Mouse (Mus musculus) urinary bladder, postnatal 25 days (tissue): ENCODE measurements around the gene Mfsd13b.
"Not testable (repeated sequence)": the region's sequence is repeated elsewhere in the genome, so short reads cannot be mapped to it uniquely, and the experiment has no call there.

Experiments used
- DNase-seq: peaks from one replicate; pipeline ENCODE4 v3.0.0; 2022; ENCODE audit warnings: low spot score

The Mfsd13b gene

DNA sequence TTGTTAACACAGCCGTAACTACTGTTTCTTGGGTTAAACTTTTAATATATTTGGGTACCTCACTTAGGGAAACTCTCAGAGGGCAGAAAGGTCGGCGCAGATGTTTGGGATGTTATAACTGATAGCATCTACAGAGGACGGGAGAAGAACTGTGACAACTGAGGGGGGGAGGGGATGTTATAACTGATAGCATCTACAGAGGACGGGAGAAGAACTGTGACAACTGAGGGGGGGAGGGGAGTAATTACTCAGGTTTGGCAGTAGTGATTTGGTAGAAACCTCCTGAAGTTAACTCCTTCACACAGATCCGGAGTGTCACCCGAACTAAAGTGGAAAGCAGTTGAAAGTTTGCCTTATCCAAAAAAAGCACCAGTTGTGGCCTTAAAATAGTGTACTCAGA lies 659 bp downstream of the Mfsd13b start:
- DNase-seq = no peak

DNA sequence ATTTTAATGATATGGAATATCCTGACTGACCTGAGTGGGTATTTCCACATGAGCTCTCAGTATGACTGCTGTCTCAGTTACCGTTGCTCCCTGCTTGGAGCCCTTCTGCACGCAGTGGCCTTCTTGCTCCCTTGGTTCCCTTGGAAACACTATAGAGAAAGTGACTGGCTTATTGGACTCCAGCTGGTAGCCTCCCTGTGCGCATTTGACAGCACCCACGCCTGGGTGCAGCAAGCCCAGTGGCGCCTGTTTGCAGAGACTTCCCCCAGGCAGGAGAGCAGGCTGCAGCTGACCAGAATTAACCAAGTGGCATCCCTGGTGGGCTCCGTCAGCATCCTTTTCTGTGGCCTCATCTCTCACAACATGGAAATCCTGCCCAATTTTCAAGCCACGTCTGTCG lies 8.9 kb downstream of the Mfsd13b start:
- no peak for DNase-seq

DNA sequence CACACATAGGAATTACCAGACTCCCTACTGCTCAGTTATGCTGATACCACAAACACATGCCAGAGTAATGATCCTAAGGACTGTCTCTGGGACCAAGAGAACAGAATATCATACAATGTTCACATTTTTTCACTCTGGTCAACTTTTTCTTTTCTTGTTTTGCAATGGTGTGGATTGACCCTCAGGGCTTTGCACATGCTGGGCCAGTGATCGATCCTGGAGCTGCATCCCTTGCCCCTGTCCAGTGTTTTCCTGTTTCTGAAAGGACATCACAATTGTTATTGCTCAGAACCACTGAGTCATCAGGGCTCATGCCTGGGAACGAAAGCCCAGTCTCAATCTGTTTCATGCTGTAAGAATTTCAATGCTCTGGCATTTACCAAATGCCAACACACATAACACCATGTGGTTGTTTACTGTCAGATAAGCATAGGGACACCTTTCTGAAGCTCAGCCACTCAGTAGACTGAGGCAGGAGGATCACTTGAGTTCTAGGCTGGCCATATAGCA lies 16.8 kb downstream of the Mfsd13b start:
- no peak for DNase-seq

DNA sequence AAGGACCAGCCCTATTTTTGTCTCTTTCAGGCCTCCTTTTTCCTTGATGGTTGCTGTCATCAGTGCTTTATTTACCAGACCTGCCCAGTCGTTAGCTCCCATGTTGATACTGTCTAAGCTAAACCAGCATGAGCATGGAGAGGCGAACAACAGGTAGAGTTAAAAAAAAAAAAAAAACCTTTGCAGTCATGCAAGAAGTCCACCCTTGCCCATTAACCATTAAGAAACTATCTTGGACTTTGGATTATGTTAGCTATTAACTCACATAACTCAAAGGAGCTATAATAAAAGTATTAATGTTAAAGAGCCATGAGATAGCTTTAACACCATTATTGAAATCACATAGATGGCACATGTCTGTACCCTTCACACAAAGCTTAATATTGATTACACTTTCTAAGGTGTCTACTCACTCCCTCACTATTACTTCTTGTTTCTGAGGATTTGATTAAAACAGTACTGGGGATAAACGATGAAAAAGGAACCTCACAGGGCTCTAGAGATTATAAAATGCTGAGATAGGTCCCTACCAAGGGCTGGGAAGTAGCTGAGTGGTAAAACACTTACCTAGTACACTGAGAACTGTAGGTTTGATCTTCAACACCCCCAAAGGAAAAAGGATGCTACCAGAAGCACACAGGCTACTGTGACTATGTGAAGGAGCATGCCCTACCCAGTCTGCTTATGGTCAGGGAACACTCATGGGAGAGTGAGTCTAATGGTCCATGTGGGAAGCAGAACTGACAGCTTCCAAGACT lies 17.9 kb downstream of the Mfsd13b start:
- no peak for DNase-seq

DNA sequence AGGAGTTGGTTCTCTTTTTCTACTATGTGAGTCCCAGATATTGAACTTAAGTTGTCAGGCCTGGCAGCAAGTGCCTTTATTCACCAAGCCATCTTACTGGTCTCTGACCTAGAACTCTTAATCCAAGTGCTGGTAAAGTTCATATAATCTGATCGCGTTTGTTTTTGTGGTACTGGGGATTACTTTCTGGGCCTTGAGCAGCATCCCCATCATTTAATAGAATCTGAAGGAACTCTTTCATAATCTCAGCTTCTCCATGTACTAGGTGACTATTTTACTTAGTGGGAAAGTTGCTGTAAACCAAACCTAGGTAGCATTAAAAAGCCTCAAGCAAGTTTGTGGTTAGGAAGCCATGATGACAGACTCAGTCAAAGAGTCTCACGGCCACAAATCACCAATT lies 19.6 kb downstream of the Mfsd13b start:
- DNase-seq = no peak

DNA sequence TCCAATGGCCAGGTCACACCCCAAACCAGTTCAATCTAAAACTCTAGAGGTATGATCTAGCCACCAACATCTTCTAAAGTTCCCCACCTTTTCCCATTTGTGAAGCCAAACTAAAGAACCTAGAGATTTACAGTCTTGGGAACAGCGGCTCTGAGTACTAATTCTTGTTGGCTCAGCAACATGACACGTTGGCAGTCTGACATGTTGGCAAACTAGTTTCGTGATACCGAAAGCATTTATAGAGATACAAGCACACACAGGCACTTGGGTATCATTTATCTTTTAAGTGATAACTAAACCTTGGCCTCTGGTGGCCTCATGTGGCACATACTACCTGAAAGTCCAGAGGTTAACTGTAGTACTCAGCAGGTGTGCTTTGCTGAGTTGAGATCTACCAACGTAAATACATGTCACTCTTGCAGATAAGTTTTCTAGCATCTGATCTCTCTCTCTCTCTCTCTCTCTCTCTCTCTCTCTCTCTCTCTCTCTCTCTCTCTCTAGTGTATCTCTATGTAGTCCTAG lies 20.2 kb downstream of the Mfsd13b start:
- DNase-seq = no peak

DNA sequence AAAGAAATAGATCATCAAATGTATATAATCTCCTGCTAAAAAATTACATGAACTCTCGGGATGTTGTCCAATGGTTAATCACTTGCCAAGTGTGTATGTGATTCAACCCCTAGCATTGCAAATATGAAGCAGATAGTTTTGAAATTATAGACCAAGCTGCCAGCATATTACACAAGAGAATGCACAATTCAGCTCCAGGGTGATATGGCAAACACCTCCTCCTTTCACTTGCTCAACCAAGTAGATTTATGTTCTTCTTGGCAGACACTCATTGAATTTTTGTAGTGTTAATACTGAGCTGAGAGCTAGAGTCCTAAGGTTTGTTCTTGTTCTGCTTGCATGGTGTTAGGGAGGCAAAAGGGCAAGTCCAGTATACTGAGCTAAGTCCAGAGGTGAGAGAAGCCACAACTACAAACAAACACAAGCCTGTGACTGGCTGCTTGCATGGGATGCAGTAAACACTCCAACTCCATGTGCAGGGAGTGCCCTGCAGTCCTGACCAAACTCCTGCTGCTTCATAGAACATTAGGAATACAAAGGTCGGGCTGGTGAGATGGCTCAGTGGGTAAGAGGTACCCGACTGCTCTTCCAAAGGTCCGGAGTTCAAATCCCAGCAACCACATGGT lies 21.6 kb downstream of the Mfsd13b start:
- no peak for DNase-seq

DNA sequence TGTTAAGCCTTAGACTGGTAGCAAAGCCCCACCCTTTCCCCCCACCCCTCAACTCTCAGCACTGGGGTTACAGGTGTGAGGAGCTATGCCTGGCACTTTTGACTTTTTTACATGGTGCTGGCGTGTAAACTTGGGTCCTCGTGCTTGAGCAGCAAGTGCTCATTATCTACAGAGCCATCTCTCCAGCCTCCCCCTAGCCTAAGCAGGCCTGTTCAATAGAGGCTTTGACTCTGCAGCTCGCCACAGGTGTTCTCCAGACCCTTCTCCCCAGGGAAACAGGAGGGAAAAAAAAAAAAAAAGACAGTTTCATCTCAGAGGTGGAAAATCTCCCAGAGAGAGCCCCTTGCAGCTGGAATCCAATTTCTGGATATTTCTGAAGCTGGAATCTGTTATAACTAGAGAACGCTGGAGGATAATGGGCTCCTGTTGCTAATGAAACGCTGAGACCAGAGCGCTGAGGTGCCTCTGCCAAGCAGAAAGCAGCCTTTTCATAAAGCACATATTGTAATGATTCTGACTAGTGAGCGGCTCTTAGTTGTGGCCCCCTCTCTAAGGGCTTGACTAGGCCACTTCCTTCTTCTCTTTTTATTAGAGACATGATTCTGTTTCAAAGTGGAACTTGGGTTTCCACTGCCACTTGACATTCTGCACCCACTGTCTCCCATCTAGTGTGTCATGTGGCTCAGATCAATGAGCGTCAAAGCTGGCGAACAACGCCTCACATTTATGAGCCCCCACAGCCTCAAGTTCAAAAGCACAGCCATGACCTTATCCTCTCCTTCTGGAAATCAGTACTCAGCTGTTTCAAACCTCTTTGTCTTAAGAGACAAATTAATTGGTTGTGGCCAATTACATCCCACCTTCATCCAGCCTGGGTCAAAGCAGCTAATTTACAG lies 29.7 kb downstream of the Mfsd13b start:
- DNase-seq = no peak

DNA sequence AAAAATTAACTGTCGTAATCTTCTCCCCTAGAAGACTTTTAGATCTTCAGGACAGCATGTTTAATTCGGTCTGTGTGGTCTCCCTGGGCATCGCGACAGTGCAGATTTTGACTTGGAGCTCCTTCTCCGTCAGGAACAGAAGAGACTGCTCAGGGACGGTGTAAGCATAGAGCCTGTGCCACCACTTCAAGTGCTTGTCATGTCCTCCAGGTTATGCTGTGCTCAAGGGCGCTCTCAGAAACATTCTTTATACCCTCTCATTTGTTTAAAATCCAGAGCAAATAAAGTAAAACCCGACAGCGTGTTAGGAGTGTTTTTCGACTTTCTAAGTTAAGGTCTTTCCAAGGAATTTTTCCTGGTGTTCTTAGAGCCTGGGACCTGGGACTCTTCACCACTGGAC lies 32.2 kb downstream of the Mfsd13b start:
- DNase-seq = no peak

DNA sequence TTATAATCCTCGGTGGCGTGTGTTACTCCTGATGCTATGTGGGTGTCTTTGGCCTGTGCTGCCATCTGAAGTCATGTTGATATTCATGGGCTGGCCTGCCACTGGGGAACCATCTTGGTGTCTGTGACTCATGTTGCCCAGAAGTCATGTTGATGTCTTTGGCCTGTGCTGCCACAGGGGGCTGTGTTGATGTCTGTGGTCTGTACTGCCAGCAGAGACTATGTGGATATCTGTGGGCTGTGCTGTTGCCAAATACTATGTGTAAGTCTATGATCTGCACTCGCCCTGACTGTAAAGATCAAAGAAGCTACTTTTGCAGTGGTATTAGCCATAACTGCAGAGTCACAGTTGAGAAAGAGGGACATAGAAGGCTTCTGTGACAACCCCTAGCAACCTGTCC lies 36.5 kb downstream of the Mfsd13b start:
- DNase-seq = no peak

DNA sequence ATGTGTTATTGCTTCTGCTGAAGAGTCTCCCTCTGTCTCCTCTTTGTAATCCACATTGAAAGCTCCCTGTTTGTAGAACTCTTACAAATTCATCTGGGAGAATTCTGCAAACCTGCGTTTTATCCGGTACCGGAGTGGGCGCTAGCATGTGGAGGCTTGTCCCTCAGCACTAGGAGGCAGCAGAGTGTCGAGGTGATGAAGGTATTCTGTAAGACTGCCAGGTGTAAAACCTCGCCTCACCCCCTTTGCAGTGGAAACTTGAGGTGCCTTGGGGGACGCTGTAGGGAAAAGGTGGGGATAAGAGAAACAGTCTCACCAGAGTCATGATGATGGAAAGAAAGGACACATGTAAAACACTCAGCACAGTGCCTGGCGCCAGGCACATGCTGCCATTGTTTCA lies 38.0 kb downstream of the Mfsd13b start:
- no peak for DNase-seq

DNA sequence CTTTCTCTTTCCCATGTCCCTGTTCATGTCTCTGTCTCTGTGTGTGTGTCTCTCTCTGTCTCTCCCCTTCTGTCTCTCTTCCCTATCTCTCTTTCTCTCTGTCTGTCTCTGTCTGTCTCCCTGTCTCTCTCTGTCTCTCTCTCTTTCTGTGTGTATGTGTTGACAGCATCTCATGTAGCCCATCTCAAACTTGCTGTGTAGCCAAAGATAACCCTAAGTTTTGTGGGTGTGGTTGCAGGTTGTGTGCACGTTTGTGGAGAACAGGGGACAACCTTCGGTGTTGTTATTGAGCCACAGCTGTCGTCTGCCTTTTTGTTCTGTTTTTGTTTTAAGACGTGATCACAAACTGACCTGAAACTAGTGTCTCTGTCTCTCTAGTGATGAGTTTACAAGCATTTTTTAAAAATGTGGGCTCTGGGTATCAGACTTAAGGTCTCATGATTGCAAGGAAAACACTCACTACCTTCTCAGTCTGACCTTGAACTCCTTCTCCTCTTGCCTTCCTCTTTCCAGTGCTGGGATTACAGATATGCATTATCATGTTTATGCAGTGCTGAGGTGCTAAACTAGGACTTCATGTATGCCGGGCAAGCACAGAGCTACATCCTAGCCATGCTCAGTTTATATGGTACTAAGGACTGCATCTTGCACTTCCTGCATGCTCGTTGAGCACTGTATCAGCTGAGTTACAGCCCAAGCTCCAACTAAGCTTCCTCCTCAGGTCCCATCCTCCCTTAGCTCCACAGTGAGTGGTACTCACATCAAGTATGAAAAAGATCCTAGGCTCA lies 43.1 kb downstream of the Mfsd13b start:
- DNase-seq = no peak

DNA sequence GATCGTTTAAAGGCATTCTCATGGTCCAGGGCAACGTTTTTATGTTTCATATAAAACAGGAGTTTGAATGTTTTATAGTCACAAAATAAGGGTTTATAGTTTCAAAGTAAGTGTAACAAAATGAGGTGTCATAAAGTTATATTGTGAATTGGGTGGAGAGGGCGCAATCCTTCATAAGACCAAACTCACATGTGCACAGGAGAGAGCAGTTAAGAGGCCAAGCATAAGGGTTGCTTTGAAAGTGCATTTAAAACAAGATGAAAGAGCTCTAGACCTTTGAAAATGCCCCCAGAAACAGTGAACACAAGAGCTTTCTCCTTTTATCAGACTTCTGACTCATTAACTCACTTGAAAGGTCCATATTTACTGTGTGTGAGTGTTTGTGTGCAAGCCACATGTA lies 44.0 kb downstream of the Mfsd13b start:
- no peak for DNase-seq

DNA sequence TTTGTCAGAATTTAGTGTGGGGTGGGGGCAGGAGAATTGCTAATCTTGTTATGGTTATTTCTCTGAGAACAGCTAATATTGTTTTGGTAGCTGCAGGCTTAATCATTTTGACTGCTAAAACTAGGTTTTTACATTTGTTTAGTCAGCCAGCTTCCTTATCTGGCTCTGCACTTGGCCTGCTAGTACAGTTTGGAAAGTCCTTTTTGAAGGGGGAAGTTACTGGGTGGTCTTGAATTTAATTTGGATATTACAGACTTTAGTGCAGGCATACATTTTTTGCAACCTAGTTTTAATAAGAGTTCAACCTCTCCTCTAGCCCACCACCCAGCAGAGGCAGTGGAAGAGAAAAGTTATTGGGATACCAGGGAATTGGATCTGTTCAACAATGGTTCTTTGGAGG lies 47.6 kb downstream of the Mfsd13b start:
- not testable (repeated sequence) for DNase-seq

DNA sequence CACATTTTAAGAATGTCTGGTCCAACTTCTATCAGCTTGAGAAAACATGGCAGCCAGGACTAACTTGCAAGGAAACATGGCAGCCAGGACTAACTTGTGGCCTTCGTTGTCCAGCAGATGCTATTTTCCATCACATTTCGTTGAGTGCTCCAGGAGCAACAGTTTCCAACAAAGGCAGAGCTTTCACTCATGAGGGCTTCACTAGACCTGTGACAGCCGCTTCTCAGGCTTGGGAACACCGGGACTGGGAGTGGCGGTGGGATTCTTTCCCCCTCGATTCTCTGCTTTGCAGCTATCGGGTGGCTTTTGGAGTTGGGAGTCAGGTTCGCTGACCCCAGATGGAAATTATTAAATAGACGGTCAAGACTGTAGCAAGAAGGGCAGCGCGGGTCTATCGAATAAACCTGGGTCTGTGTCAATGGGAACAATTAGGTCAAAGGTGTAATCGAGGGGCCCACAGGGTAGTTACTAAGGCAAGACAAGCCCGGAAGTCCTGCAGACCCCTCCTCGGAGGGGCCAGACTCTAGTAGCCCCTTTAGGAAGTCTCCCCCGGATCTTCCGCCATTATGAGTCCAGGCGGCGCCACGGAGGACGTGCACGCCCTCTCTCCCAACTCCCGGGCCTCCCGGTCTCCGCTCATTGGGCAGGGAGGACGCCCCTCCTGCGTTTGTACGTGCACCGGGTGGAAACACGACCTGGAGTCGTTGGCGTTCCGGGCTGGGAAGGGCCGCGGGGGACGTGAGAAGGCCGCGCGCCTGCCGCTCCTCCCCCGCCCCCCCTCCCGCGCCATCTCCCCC lies 51.7 kb downstream of the Mfsd13b start, which contains the start of gene Mettl9:
Gene Mettl9 (plus strand): TSS at position 590 of the 797 bp plus-strand sequence.
- peak; percentile 88 for DNase-seq

DNA sequence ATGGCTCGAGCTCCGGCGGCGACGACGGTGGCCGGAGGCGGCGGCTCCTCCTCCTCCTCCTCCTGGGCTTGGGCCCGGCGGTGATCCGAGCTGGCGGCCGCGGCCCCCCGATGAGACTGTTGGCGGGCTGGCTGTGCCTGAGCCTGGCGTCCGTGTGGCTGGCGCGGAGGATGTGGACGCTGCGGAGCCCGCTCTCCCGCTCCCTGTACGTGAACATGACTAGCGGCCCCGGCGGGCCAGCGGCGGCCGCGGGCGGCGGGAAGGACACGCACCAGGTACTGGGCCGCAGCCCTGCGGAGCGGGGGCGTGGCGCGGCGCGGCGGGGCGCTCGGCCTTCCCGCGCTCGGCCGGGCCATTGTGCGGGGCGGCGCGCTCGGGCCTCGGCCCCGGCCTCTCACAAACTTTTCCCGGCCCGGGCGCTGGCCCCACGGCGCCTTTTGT lies 52.4 kb downstream of the Mfsd13b start:
- peak; percentile 55 for DNase-seq

DNA sequence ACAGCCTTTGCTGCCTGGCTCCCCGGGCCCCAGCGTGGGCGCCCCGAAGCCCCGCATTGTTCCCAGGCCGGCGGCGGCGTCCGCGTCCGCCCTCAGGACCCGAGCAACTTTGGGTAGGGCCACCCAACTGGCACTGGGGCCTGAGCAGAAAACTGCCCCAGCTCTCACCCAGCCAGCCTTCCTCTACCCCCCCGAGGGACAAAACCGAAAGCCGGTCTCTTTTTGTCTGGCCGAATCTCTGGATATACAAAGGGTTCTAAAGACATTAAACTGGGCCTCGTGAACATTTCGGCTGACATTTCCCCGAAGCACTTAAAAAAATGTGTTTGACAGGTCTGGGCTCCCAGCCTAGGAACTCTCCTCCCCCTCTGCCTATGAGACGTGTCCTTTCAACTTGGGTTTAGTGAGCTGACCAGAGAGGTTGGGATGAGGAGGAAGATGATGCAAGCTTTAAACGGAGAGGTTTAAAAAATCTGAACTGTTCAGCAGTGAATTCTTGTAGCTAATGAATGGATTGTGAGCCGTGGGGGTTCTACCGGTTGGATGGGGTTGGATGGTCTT lies 52.9 kb downstream of the Mfsd13b start:
- DNase-seq = peak; percentile 36

DNA sequence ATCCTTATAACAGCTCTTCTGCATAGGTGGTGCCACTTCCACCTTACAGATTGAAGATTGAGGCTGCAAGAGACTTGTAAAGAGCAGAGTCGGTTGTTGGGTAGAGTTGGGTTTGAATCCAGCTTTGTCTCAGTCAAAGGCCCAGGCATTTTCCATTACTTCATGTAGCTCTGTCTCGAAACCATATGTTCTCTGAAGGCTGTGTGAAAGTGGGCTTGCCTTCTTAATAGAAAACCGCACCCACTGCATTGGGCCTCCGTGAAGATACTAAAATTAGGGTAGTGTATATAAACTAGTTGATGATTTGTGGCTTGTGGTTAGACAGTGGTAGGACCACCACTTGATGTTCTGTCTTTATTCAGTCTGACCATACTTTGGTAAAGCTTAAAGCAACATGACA lies 58.3 kb downstream of the Mfsd13b start:
- no peak for DNase-seq

DNA sequence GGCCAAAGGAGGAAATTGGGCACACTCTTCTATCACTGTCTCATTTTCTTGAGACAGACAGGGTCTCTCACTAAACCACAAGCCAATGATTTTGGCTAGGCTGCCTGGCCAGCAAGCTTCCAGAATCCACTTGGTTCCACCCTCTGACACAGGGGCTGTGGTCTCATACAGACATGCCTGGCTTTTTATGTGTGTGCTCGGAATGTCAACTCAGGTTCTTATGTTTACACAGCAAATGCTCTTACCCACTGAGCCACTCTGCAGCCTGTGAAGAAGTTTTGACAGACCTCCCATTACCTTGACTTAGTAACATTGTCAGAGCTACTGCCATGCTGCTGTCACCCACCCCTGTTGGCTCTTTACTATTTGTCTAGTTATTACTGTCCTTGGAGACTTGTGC lies 59.7 kb downstream of the Mfsd13b start:
- no peak for DNase-seq

DNA sequence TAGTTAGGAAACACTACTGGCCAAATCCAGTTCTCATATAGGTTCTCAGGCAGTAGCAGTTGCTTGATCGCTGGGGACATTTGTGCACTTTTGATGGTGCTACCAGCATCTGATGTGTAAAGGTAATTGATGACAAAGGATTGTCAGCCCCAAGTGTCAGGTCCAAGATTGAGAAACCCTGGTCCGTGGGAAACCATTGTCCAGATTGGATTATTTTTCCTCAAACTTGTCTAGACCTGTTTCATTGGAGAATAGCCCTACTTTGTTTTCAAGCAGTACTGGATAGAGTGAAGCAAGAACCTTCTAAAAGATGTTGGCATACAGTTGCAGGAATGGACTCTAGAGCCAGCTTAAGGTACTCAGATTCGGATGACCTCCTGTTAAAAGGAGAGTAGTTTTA lies 60.7 kb downstream of the Mfsd13b start:
- no peak for DNase-seq
